Comparison of ENCODE assay signal across 26 mouse cellular contexts in the genomic region with DNA sequence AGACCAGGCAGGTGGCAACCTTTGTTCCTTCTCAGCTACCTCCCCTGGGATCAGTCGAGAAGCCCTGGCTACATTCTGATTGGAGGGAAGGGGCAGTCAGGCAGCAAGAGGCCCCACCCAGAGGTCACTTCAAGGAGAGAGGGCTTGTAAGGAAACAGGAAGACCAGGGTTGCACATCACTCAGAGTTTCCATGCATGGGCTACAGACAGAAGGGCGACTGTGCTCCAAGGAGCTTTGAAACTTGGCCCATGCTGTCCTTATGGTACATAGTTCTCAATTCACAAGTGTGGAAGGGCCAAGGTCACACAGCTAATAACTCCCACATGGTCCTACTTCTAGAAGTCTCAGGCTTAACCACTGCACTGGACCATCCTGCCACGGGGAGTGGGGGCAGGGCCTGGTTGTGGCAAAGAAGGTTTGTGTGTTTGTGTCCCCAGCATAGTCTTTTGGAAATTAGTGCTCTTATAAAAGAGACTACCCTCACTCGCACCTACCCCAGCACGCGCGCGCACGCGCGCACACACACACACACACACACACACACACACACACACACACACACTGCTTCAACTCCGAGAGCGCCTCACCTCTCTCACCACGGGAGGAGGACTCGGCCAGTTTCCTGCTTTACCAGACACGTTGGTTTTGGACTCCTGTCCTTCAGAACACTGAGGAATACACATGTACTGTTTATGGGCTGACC. TPM values are rescaled to one million over a fixed set of nuclear protein-coding genes. Genes with fewer than 3 reads are reported as not detected.
DNase-seq lines count a peak whose midpoint lies in the region; ATAC-seq lines count a peak whose summit lies in the region.
"Had no signal": no experiment of that assay in that cellular context is flagged by ENCODE, and none has a peak within 500 bp of the region (broad histone marks: within the 10 kb centered on the region; RNA-seq: fewer than 3 reads in every experiment).

No protein-coding gene starts in this region.

- H3K4me3 ChIP-seq in heart, embryonic 16.5 days (ENCODE audit: low read length): no peak overlapping the region
- H3K4me3 ChIP-seq in neural tube, embryonic 15.5 days (replicated peaks): no peak overlapping the region
- H3K4me3 ChIP-seq: erythroblast, embryonic 14.5 days; liver, embryonic 13.5 days; megakaryocyte, embryonic 14.5 days had no signal

- H3K27me3 ChIP-seq in heart, embryonic 16.5 days (ENCODE audit: control insufficient read depth, insufficient read depth, low read length): no peaks in the 10 kb centered on the region
- H3K27me3 ChIP-seq in neural tube, embryonic 15.5 days (replicated peaks): no peaks in the 10 kb centered on the region
- H3K27me3 ChIP-seq: liver, embryonic 13.5 days had no signal

- WGBS in heart, embryonic 16.5 days: 76% methylated on average over 16 of the region's 16 CpGs
- WGBS in neural tube, embryonic 15.5 days: 83% methylated on average over 16 of the region's 16 CpGs

- H3K4me1 ChIP-seq in heart, embryonic 16.5 days (ENCODE audit: control insufficient read depth, insufficient read depth, low read length): no peaks in the 10 kb centered on the region
- H3K4me1 ChIP-seq in neural tube, embryonic 15.5 days: peaks cover 15% of the 10 kb centered on the region

- no peaks in the 10 kb centered on the region for H3K36me3 ChIP-seq in heart, embryonic 16.5 days (ENCODE audit: control insufficient read depth, insufficient read depth)
- H3K36me3 ChIP-seq in neural tube, embryonic 15.5 days: no peaks in the 10 kb centered on the region
- H3K36me3 ChIP-seq: liver, embryonic 13.5 days had no signal

- H3K27ac ChIP-seq in heart, embryonic 16.5 days (ENCODE audit: low read length): no peak overlapping the region
- no peak overlapping the region for H3K27ac ChIP-seq in neural tube, embryonic 15.5 days (replicated peaks)
- H3K27ac ChIP-seq: liver, embryonic 13.5 days had no signal

- no peak overlapping the region for H3K9ac ChIP-seq in heart, embryonic 16.5 days (ENCODE audit: low read length)
- no peak overlapping the region for H3K9ac ChIP-seq in neural tube, embryonic 15.5 days (replicated peaks)
- H3K9ac ChIP-seq: liver, embryonic 13.5 days had no signal

- no peaks in the 10 kb centered on the region for H3K9me3 ChIP-seq in heart, embryonic 16.5 days (replicated peaks; ENCODE audit: control insufficient read depth, low read length)
- no peaks in the 10 kb centered on the region for H3K9me3 ChIP-seq in neural tube, embryonic 15.5 days (replicated peaks)
- H3K9me3 ChIP-seq: liver, embryonic 13.5 days; megakaryocyte, embryonic 14.5 days had no signal

- 0 out of 2 replicates have a peak, but pooled peaks have one; percentile 13 for ATAC-seq in heart, embryonic 16.5 days (replicated peaks; ENCODE audit: extremely low read depth, insufficient read depth, low FRiP score)
- ATAC-seq in neural tube, embryonic 15.5 days (ENCODE audit: low FRiP score): no peak
- peak; percentile 34 for ATAC-seq in granulocyte monocyte progenitor cell, adult 5-6 weeks (replicated peaks; ENCODE audit: poor library complexity, severe bottlenecking)

- intact Hi-C loops in heart, postnatal 25 days (cut with DNase I): no loop called here

- DNase-seq in heart, postnatal 25 days (ENCODE audit: low spot score): no peak
- peak; percentile 33 for DNase-seq in neural tube, embryonic 10.5 days (ENCODE audit: extremely low spot score, low spot score)
- DNase-seq in cerebellum, adult 18-20 months: no peak
- no peak for DNase-seq in right cerebral cortex, adult 18-20 months
- DNase-seq in heart, postnatal 4 days: no peak
- DNase-seq: adrenal gland, postnatal 10 days; B cell, adult 2 months; cerebellum, adult 2 months; gastrocnemius, postnatal 36 days; liver, embryonic 13.5 days; spleen, adult 18-20 months; thymus, postnatal 14 days had no signal

- no peak overlapping the region for H3K4me2 ChIP-seq in heart, embryonic 16.5 days (ENCODE audit: low read depth, low read length)
- no peak overlapping the region for H3K4me2 ChIP-seq in neural tube, embryonic 15.5 days
- H3K4me2 ChIP-seq: liver, embryonic 13.5 days had no signal

RNA-seq across cellular contexts. Expression of a gene that starts 2.1 kb away (rescaled TPM):
- polyA plus RNA-seq in heart, embryonic 16.5 days (2015; fragmentation: Nextera tagmentation; extraction: Ambion mirVana): not detected in 2 replicates
- total RNA-seq in heart, postnatal 25 days (2021): not detected
- polyA plus RNA-seq in neural tube, embryonic 15.5 days (2015; fragmentation: Nextera tagmentation; extraction: Ambion mirVana): not detected in 2 replicates
- not detected in 2 replicates for total RNA-seq in granulocyte monocyte progenitor cell, adult 5-6 weeks (2014; fragmentation: Nextera tagmentation)
- total RNA-seq in granulocyte monocyte progenitor cell, adult 5-6 weeks (2017): not detected in 2 replicates
- total RNA-seq in heart, postnatal 4 days (2021): not detected
- total RNA-seq: gastrocnemius, postnatal 36 days; layer of hippocampus, postnatal 25 days; left cerebral cortex, postnatal 25 days; neutrophil, adult 5-6 weeks had no signal
- polyA plus RNA-seq: cerebellum, adult 2 months; cortical plate, adult 2 months; frontal cortex, adult 2 months; heart, postnatal 0 days; large intestine, adult 2 months; liver, embryonic 13.5 days; lung, embryonic 16.5 days; stomach, embryonic 16.5 days had no signal

RNA-seq across cellular contexts. Expression of a gene that starts 27.8 kb away (rescaled TPM):
- polyA plus RNA-seq in heart, embryonic 16.5 days (2015; fragmentation: Nextera tagmentation; extraction: Ambion mirVana): 4.4 and 5.2 TPM in 2 replicates
- 10 to 100 TPM; 14.2 to 17.8 TPM for total RNA-seq in heart, postnatal 25 days (2021)
- 4.4 and 4.7 TPM in 2 replicates for polyA plus RNA-seq in neural tube, embryonic 15.5 days (2015; fragmentation: Nextera tagmentation; extraction: Ambion mirVana)
- 8.8 and 10.4 TPM in 2 replicates for total RNA-seq in granulocyte monocyte progenitor cell, adult 5-6 weeks (2014; fragmentation: Nextera tagmentation)
- 7.2 and 10.9 TPM in 2 replicates for total RNA-seq in granulocyte monocyte progenitor cell, adult 5-6 weeks (2017)
- total RNA-seq in heart, postnatal 4 days (2021): 1 to 10 TPM; 7.1 to 7.7 TPM

RNA-seq across cellular contexts. Expression of a gene that starts 28.0 kb away (rescaled TPM):
- polyA plus RNA-seq in heart, embryonic 16.5 days (2015; fragmentation: Nextera tagmentation; extraction: Ambion mirVana): 96.7 and 101 TPM in 2 replicates
- total RNA-seq in heart, postnatal 25 days (2021): 100 to 1,000 TPM; 110 to 111 TPM
- polyA plus RNA-seq in neural tube, embryonic 15.5 days (2015; fragmentation: Nextera tagmentation; extraction: Ambion mirVana): 84.9 and 85.5 TPM in 2 replicates
- 78.5 and 105 TPM in 2 replicates for total RNA-seq in granulocyte monocyte progenitor cell, adult 5-6 weeks (2014; fragmentation: Nextera tagmentation)
- total RNA-seq in granulocyte monocyte progenitor cell, adult 5-6 weeks (2017): 56.6 and 61.0 TPM in 2 replicates
- 10 to 100 TPM; 80.9 to 83.6 TPM for total RNA-seq in heart, postnatal 4 days (2021)
